Mouse (Mus musculus) right cerebral cortex, adult 18-20 months (tissue): ENCODE results near the gene Gpatch1.
"Not testable (repeated sequence)": the region's sequence is repeated elsewhere in the genome, so short reads cannot be mapped to it uniquely, and the experiment has no call there.

Experiments used
- DNase-seq: peaks from one replicate; pipeline ENCODE4 v3.0.0; 2022; ENCODE audit warnings: mixed read lengths

The Gpatch1 gene

DNA sequence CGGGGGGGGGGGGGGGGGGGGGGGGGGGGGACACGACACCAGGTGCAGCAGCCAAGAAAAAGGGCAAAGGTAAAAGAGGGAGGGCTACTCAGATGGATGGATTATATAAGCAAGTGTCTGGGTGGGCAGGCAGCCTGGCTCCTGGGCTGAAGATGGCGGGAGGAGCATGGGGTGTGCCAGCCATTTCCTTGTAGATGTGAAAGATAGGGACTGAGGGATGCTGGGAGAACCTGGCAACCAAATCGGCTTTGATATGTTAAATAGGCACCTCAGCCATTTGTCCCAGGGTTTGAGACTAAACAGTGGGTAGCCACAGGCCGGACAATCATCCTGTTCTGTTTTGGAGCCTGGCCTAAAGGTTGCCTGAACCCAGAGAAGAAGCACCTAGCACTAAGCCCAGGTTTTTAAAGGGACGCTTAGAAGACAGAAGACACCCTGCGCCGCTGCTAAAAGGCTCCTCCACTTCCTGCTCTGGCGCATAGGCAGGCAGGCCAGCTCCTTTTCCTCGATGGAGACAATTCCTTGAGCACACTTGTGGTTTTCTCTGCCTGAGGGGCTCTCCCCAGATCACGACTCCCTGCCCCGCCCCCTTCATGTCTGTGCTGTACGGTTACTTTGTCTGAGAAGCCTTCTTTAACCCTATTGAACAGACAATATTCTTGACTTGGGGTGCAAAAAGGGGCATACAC is 4.6 kb upstream of the Gpatch1 start:
- DNase-seq, result no peak

DNA sequence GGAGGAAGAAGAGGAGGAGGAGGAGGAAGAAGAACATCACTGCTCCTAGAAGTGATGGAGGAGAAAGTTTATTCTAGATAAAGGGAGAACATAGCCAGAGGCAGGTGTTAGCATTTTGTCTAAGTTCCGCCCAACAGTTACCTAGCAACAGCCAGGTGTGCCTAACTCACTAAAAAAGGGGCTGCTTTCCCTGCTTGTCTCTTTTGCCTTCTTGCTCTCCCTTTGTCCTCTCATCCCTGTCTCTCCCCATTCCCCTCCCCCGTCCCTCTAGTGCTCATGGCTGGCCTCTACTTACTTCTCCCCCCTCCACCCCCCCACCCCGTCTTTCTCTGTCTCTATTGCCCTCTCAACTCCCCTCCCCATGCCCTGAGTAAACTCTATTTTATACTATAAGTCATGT is 3.9 kb upstream of the Gpatch1 start:
- no peak for DNase-seq

DNA sequence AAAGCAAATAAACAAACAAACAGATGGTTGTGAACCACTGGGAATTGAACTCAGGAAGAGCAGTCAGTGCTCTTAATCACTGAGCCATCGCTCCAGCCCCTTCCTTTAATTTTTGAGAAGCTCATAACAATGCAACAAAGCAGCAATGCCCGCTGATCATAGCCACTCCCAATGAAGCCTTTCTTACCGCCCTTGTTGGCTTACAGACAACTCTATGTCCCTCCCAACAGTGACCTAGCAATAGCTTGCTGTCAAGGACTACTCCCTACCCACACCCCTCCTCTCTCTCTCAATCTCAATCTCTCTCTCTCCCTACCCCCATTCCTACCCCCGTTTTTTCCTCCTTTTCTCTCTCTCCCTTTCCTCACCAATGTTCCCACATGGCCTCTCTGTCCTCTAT is 1.5 kb upstream of the Gpatch1 start:
- no peak for DNase-seq

DNA sequence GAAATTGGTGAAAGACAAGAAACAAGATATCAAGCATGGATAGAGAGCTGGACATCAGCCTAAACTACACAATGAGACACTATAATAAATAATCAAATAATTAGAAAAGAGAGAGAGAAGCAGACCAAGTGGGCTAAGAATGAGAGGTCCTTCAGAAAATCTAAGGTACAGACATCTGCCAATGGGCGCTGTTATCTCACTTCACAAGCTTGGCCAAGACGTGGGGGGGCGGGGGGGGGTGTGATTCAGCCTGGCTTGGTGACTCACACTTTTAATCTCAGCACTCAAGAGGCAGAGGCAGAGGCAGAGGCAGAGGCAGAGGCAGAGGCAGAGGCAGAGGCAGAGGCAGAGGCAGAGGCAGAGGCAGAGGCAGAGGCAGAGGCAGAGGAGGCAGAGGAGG is 981 bp upstream of the Gpatch1 start:
- DNase-seq, result not testable (repeated sequence)

DNA sequence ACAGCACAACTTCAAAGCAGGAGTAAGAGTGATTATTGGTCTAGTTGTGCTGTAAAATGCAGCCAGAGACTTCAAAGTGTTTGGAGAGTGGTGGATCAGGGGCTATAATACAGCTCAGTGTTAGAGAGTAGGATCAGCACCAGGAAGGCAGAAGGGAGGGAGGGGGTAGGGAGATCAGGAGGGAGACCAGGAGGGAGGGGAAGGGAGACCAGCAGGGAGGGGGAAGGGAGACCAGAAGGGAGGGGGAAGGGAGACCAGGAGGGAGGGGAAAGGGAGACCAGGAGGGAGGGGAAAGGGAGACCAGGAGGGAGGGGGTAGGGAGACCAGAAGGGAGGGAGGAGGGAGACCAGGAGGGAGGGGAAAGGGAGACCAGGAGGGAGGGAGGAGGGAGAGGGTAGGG is 4.1 kb downstream of the Gpatch1 start:
- DNase-seq, result no peak

DNA sequence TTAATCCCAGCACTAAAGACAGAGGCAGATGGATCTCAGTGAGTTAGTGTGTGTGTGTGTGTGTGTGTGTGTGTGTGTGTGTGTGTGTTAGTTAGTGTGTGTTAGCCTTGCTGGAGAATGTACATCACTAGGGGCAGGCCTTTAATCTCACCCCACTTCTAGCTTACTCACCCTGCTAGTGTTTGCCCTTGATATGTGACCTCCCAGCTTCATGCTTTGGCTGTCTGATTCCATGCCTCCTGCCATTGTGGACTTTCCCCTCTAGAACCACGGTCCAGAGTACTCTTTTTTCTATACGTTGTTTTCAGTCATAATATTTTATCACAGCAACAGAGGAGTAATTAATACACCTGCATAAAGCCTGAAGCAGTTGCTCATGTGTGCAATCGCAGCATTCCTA is 7.0 kb downstream of the Gpatch1 start:
- no peak for DNase-seq

DNA sequence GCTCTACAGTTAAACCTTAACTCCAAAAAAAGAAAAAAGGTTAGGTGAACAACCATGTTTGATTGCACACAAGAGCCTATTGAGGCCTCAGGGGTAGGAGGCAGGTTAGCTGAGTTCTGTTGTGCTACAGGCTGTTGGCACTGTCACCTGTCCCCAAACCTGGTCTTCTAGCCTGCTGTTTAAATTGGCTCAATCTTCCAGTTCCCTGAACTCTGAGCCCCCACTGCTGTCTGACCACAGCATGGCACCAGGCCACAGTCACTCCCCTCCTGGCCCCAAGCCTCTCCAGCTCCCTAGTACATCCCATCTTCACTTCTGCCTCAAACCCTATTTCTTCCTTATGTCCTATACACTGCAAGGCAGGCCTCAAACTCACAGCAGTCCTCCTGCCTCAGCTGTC is 17.4 kb downstream of the Gpatch1 start:
- DNase-seq, result no peak

DNA sequence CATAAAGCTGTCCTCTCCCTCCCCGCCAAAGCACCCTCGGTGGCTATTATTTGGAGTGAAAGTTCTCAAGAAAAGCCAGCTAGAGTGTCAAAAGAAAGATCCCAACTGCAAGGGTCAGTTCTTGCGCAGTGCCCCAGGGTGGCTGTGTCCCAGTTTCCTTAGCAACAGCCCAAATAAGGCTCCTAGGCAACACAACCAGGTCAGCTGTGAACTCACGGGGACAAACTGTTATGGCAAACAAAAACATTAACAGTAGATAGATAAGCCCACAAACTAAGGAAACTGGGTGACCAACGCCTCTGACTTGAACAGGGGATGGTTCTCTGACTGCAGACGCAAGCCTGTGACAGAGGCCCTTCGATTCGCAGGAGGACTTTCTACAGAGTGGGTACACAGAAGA is 18.6 kb downstream of the Gpatch1 start:
- peak; percentile 9 for DNase-seq

DNA sequence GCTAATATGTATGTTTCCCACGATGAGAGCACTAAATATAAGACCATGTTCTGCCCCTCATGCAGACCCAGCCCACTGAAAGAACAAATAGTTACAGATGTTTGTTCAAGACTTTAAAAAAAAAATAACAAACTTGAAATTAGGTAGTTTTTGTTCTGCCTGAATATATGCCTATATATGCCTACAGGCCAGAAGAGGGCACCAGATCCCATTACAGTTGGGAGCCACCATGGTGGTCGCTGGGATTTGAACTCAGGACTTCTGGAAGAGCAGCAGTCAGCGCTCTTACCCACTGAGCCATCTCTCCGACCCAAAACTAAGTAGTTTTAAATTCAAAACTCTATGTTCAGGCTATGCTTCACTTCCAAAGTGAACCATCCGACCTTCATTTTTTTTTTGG is 20.4 kb downstream of the Gpatch1 start:
- no peak for DNase-seq

DNA sequence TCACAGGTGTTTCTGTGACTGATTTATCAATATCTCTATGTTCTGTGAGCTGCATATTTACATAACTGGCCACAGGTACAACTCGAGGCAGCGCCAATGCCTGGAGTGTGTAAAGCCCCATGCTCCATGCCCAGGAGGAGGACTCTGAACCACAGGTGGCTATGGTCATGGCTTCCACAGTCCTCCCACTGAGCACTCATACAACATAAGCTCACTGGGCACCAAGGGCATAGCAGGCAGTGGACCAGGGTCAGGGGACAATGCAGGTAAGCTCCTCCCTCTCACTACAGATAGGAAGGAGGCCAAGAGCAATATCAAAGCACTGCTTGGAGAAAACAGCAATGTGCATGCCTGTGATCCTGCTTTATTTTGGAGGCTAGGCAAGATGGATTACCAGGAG is 22.6 kb downstream of the Gpatch1 start:
- no peak for DNase-seq

DNA sequence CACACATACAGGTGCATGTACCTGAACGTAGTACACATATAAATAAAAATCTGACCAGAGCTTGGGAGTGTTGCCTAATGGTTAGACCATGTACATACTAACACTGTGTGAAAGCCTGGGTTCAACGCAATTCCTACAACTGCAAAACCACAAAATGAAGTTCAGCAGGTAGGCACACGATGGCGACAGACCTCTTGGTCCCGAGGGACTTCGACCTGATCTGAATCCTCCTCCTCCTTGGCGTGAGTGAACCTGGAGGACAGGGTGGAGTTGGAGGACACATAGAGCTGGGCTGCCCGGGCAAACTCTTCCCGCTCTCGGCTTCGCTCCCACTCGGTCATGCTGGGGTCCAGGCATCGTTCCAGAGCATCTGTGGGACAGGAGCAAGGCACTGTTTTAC is 24.8 kb downstream of the Gpatch1 start:
- DNase-seq, result no peak

DNA sequence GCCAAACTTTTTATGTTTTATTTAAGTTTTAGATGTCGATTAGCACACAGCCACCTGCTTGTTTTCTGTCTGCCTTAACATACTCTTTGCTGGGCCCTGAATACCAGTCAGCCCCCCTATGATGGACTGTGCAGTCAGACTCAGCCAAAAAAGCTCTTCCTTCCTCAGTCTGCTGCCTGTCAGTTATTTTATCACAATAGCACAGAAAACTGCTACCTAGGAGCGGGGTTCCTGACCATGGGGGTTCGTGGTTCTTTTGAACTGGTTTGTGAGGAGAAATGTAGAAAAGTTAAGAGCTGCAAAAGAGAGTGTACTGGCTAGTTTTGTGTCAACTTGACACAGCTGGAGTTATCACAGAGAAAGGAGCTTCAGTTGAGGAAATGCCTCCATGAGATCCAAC is 39.3 kb downstream of the Gpatch1 start:
- no peak for DNase-seq

DNA sequence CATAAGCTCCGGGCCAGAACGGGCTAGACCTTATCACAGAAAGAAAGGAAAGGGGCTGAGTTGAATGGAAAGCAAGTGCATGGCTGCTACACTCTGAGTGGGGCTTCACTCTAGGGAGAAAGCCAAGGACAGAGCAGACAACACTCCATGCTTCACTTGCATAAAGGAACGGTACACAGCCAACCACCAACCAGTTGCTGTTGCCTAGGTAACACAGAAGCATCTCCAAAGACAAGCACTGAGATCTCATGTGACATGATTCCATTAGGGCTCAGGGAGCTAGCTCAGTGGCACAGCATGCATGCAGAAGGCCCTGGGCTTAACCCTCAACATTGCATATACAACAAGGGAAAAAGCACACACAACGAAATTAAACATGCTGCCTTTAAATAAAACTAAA is 40.8 kb downstream of the Gpatch1 start:
- no peak for DNase-seq

DNA sequence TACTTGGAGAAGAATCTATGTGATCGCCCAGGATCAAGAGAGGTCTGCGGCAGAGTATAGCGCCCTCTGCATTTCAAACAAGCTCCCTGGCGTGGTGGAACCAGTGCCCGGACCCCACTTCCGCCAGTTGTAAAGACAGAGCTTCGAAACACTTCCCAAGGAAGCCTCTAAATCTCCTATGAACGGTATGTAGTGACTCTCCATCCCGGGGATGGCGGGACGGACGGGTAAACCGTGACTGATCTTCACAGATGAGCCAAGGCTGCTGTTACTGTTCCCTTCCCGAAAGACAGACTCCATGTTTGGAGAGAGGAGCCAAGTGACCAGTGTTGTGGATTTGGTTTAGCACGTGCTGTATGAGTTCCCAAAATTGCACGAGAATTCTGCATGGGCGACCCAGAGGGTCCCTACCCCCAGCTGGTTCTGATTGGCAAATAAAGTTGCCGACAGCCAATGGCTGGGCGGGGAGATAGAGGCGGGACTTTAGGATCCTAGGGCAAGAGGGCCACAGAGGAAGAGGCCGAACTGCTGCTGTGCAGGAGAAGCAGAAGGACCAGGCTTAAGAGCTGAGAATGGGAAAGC is 48.7 kb downstream of the Gpatch1 start:
- no peak for DNase-seq

DNA sequence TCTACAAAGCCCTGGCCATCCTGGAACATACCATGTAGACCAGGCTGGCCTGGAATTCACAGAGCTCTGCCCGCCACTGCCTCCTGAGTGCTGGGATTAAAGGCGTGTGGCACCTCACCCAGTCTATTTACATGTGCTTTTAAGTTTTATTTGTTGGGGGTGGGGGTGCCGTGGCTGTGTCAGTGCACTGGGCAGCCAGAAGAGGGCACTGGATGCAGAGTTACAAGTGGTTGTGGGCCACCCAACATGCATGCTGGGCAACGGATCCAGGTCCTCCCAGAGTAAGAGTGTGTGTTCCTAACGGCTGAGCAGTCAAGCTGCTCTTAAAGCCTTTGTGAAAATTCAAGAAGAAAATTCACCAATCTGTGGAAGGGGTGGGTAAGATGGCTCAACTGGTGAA is 50.4 kb downstream of the Gpatch1 start:
- DNase-seq, result no peak

DNA sequence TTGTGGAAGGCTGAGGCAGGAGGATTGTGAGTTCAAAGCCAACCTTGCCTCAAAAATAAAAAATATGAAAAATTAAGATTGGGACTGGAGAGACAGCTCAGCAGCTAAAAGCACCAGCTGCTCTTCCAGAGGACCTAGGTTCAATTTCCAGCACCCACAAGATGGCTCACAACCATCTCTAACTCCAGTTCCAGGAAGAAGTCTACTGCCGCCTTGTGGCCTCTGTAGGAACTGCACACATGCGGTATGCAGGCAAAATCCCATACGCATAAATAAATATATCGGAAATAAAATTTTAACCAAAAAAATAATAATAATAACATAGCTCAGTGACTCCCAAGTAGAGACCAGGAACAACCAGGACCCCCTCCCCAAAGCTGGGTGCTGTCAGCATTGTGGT is 51.6 kb downstream of the Gpatch1 start:
- DNase-seq, result no peak

DNA sequence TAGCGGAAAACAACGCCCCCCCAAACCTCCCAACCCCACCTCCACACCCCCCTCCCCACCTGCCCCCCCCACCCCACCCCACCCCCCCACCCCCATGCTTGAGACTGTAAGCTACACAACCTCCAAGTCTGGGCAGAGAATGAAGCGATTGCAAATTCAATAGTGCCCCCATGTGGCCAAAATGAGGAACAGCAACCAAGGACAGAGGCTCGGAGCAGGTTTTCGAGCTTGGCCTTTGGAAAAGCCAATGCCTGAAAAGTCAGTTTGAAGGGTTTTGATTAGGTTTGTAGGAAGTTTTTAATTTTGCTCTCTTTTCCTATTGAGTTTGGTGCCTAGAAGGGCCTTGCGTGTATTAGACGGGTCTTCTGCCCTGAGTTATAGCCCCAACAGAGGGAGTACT is 53.5 kb downstream of the Gpatch1 start:
- DNase-seq, result peak; percentile 46

DNA sequence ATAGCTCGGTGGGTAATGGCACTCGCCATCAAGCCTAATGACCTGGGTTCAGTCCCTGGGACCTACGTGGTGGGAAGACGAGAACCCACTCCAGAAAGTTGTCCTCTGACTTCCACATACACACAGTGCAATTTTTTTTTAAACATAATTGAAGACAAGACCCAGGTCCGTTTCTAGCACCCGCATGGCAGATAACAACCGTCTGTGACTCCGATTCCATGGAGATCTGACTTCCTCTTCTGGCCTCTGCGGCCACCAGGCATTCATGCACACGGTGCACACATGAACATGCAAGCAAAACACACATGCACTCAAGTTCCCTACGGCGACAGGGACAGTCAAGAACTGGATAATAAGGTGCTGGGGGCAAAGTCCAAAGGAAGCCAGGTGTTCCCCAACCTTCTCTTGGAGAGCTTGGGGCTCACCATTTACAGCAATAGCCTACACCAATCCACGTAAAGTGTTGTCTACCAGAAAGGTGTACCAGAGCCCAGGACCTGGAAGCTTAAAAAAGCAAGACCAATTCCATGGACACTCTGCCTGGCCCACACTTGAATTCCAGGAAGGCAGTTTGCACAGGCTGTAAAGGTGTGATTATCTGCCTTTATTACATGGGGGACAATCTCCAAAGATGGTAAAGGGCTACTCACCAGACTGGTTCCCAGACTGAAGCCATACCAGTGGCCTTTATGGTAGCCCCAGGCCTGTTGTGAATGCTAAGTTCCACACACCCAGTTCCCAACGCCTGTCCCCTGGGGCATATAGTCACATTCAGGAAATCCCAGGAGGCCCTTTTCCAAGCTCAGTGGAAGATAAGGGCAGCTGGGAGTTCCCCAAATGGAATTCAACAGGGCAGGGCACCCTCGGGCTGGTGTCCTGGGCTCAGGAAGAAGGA is 54.4 kb downstream of the Gpatch1 start:
- no peak for DNase-seq

DNA sequence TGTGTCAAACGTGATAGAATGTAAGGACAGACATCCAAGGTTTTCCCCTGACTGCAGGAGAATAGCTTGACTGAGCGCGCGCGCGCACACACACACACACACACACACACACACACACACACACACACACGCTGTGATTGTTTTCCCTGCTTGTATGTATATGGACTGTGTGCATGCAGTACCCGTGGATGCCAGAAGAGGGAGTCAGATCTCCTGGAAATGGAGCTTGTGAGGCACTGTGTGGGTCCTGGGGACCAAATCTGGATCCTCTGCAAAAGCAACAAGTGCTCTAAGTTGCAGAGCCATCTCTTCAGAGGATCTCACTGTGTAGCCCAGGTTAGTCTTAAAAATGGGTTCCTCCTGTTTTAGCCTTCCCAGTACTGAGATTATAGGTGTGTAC is 58.9 kb downstream of the Gpatch1 start:
- no peak for DNase-seq

DNA sequence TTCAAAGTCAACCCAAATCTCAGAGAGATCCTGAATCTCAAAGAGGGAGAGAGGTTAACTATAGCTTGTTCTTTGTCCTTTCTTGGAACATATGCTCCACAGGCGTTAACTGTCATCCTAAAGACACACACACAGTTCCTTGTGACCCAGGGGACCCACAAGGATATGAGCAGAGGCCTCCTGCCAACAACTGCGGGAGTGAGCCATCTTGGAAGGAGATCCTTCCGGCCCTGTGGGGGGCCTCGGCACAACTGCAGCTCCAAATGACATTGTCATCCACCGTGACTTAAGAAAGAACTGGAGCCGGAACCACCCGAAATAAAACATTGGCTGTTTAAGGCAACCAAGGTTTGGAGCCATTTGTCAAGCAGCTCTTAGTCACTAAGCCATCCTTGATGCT is 59.9 kb downstream of the Gpatch1 start:
- DNase-seq, result no peak

DNA sequence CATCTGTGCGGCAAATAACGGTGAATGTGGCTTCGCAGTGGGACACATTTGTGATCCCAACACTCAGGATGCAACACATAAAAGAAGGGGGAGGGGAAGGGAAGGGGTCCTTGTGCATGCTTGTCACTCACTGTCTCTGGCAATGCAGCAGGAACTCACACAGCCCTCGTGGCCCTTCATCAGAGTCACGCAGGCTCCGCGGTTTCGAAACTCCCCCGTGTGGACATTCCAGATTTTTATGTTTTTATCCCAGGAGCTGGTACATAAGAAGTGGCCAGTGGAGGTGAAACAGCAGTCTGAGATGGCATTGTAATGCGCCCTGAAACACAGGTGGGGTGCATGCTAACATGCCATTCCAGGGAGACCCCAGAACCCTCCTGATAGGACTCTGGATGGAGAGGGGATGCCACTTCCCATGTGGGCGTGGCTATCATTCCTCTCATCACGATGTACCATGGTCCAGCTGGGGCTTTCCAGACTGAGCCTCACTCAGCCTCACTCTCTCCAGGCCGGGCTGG is 66.1 kb downstream of the Gpatch1 start:
- DNase-seq, result peak; percentile 29

DNA sequence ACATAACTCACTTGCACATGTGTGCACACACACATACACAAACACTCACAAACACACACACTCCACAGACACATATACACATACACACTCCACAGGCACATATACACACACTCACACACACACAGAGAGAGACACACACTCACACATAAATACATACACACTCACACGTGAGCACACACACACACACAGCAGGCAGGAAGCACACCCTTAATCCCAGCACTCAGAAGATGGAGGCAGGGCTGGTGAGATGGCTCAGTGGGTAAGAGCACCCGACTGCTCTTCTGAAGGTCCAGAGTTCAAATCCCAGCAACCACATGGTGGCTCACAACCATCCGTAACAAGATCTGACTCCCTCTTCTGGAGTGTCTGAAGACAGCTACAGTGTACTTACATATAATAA is 80.3 kb downstream of the Gpatch1 start:
- not testable (repeated sequence) for DNase-seq

DNA sequence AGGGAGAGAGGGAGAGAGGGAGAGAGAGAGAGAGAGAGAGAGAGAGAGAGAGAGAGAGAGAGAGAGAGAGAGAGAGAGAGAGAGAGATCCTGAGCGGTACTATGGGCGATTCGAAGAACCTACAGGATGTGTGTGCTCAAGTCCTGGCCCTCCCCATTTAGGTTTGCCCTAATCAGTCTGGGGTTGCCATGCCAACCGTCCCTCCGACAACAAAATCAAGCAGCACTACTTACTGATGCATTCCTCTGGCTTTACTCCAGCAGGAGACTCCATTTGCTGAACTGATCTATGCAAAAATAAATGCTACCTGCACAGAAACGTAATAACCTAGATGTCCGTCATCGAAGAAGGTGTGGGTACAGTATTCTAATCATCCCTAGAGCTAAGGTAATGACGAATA is 82.9 kb downstream of the Gpatch1 start:
- DNase-seq, result peak; percentile 70
